Mouse (Mus musculus) small intestine, adult 2 months (tissue): ENCODE results near the gene Tlr5.

Experiments
- CTCF ChIP-seq: fragments of 200-500 bp; IDR thresholded peaks from 2 replicates; pipeline ENCODE4 v1.5.1; 2012; ENCODE audit warnings: low read depth, mild to moderate bottlenecking, control low read depth, inconsistent platforms, low read length, moderate library complexity, mixed read lengths; ENCODE audit not compliant: insufficient replicate concordance, insufficient read length; ENCODE audit errors: extremely low read depth
- POLR2A ChIP-seq: fragments of 200-500 bp; IDR thresholded peaks from 2 replicates; pipeline ENCODE4 v1.6.1; 2012; ENCODE audit warnings: low read depth, mild to moderate bottlenecking, control low read depth, inconsistent platforms, low read length, moderate library complexity

GRCm38 (mm10) chr1:182959251-182959691 is 4.7 kb downstream of the Tlr5 start:
- TF ChIP-seq CTCF = no peak
- no peak for TF ChIP-seq POLR2A
